Comparison of ENCODE assay signal across 8 mouse cellular contexts in the genomic region with DNA sequence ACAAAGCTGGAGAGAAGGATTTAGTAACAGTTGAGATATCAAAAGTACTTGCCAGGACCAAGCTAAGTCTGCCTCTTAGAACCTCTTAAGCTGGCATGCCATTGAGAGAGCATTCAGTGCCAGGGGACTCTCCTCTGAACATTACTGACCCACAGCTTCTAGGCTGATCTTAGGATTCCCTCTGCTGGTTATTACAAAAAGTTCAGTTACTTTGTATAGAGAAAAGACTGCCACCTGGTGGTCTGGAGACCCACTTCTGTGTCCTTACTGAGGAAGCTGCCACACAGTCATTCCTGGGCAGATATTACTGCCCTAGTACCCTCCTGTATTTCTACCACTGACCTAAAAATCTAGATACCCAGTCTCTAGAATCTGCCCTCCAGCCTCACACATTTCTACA.
DNase-seq lines count a peak whose midpoint lies in the region; ATAC-seq and TF ChIP-seq lines count a peak whose summit lies in the region.

No protein-coding gene starts in this region.

- H3K9ac ChIP-seq in hindbrain, embryonic 14.5 days = no peak overlapping the region

- H3K4me3 ChIP-seq in hindbrain, embryonic 14.5 days (replicated peaks; ENCODE audit: low read length) = no peak overlapping the region

- peak; percentile 76 for ATAC-seq in Patski
- peak; percentile 71 for ATAC-seq in hindbrain, embryonic 14.5 days (ENCODE audit: low FRiP score)

- in situ Hi-C loops in Patski (cut with MboI; ENCODE audit: low pct_unique_long_range_greater_than_20kb) = loop anchor here (5.0 kb wide), 2 partner anchors 94 to 209 kb away; no protein-coding TSS in a partner anchor

- POLR2A ChIA-PET in Patski (lab: Charles Lee) = interaction anchor here (3.0 kb wide), 1 partner anchor 92 kb away, joined by 14 read pairs; the partner anchor contains the start of gene Bcr

- peaks cover 77% of the 10 kb centered on the region for H3K36me3 ChIP-seq in hindbrain, embryonic 14.5 days (replicated peaks; ENCODE audit: control insufficient read depth, insufficient read depth)

- DNase-seq in Patski (ENCODE audit: low read depth, low spot score) = peak; percentile 62
- DNase-seq in cerebellum, adult 9-10 months = peak; percentile 94
- peak; percentile 42 to 63 for DNase-seq in frontal cortex, postnatal 14 days (ENCODE audit: low spot score in 2 of 2)
- DNase-seq in hindbrain, embryonic 14.5 days (ENCODE audit: low spot score) = peak; percentile 94
- peak; percentile 77 to 79 for DNase-seq in layer of hippocampus, postnatal 10 days (ENCODE audit: low spot score in 2 of 2)
- DNase-seq in lung, postnatal 10 days = peak; percentile 91
- peak; percentile 72 for DNase-seq in retina, adult 2 months (ENCODE audit: low read depth, low spot score)
- peak; percentile 48 to 65 for DNase-seq in thymus, postnatal 36 days

- TF ChIP-seq CTCF in Patski (IDR thresholded peaks at IDR 0.05) = peak; percentile 95

- CTCF ChIA-PET in Patski (lab: Charles Lee) = interaction anchor here (0.7 to 4.8 kb wide), 29 partner anchors 10 to 234 kb away, joined by 3 to 99 read pairs (median 5); partner anchors contain the start of gene Bcr

- H3K27me3 ChIP-seq in Patski = no peaks in the 10 kb centered on the region
- no peaks in the 10 kb centered on the region for H3K27me3 ChIP-seq in hindbrain, embryonic 14.5 days (ENCODE audit: control insufficient read depth, insufficient read depth, low read length)

- no peaks in the 10 kb centered on the region for H3K9me3 ChIP-seq in hindbrain, embryonic 14.5 days (ENCODE audit: control insufficient read depth, low read length)

- H3K27ac ChIP-seq in hindbrain, embryonic 14.5 days = no peak overlapping the region; the same call in 1 of the 2 replicates

- H3K4me1 ChIP-seq in hindbrain, embryonic 14.5 days (replicated peaks; ENCODE audit: control insufficient read depth, insufficient read depth, low read length) = no peaks in the 10 kb centered on the region

- no peak overlapping the region for H3K4me2 ChIP-seq in hindbrain, embryonic 14.5 days (replicated peaks)
